Mouse (Mus musculus): Measurements from ENCODE around the gene Etv6. TPM values are rescaled to one million over a fixed set of nuclear protein-coding genes. Genes with fewer than 3 reads are reported as not detected.

Etv6 gene
- polyA plus RNA-seq, 1 experiment from 2014 or later = 11.7 TPM

GRCm38 (mm10) chr6:134117380-134117938 is 82.0 kb downstream of the Etv6 start:
- ATAC-seq (ENCODE audit: insufficient number of reproducible peaks, low FRiP score, low TSS enrichment, low read depth) = no peak
- no peaks in the 10 kb centered on the region for H3K9me3 ChIP-seq
- WGBS = 66% methylated on average over 13 of the region's 13 CpGs
- no peak overlapping the region for H3K27ac ChIP-seq
- H3K36me3 ChIP-seq = no peaks in the 10 kb centered on the region
- H3K4me2 ChIP-seq = no peak overlapping the region
- H3K4me3 ChIP-seq = no peak overlapping the region
- peaks cover 14% of the 10 kb centered on the region for H3K4me1 ChIP-seq
- H3K27me3 ChIP-seq = no peaks in the 10 kb centered on the region
- no peak overlapping the region for H3K9ac ChIP-seq

DNA sequence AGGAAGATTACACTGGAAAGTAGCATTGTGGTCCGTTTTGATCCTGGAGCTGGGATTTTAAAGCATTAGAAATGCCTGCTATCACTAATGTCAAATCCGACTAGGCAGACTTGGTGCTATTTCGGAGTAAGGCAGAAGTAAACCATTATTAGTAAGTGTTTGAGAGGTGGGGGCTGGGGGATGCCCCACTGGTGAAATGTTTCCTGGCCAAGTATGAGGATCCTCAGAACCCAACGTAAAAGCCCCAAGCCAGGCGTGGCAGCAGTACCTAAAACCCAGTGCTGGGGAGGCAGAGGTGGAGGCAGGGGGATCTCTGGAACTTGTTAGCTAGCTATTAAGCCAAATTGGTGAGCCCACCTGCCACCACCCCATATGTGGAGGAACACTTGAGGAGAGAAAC is 83.0 kb downstream of the Etv6 start:
- H3K9ac ChIP-seq = no peak overlapping the region
- no peak overlapping the region for H3K27ac ChIP-seq
- H3K27me3 ChIP-seq = no peaks in the 10 kb centered on the region
- no peak overlapping the region for H3K4me3 ChIP-seq
- H3K4me2 ChIP-seq = no peak overlapping the region
- H3K4me1 ChIP-seq = peaks cover 12% of the 10 kb centered on the region
- H3K36me3 ChIP-seq = no peaks in the 10 kb centered on the region
- ATAC-seq (ENCODE audit: insufficient number of reproducible peaks, low FRiP score, low TSS enrichment, low read depth) = no peak
- WGBS = 61% methylated on average over 5 of the region's 5 CpGs
- H3K9me3 ChIP-seq = no peaks in the 10 kb centered on the region

- Histone ChIP-seq H3K9me3 (no peaks in the 10 kb centered on the region), H3K27ac (peak overlapping the region; percentile 67), H3K27me3 (no peaks in the 10 kb centered on the region), H3K4me1 (peaks cover 10% of the 10 kb centered on the region), H3K36me3 (no peaks in the 10 kb centered on the region), H3K4me3 (no peak overlapping the region), H3K4me2 (no peak overlapping the region), H3K9ac (no peak overlapping the region)
- WGBS = 6% methylated on average over 4 of the region's 4 CpGs
- no peak for ATAC-seq (ENCODE audit: insufficient number of reproducible peaks, low FRiP score, low TSS enrichment, low read depth)
Observed at GRCm38 (mm10) chr6:134119136-134119535, 83.6 kb downstream of the Etv6 start.

- peaks cover 10% of the 10 kb centered on the region for H3K4me1 ChIP-seq
- H3K9me3 ChIP-seq = no peaks in the 10 kb centered on the region
- no peak for ATAC-seq (ENCODE audit: insufficient number of reproducible peaks, low FRiP score, low TSS enrichment, low read depth)
- peaks cover 2% of the 10 kb centered on the region; the same call in 1 of the 2 replicates for H3K36me3 ChIP-seq
- no peak overlapping the region for H3K4me2 ChIP-seq
- 75% methylated on average over 4 of the region's 4 CpGs for WGBS
- no peak overlapping the region for H3K4me3 ChIP-seq
- no peaks in the 10 kb centered on the region for H3K27me3 ChIP-seq
- H3K9ac ChIP-seq = no peak overlapping the region
- no peak overlapping the region for H3K27ac ChIP-seq
Observed at GRCm38 (mm10) chr6:134120227-134120626, 84.7 kb downstream of the Etv6 start.

DNA sequence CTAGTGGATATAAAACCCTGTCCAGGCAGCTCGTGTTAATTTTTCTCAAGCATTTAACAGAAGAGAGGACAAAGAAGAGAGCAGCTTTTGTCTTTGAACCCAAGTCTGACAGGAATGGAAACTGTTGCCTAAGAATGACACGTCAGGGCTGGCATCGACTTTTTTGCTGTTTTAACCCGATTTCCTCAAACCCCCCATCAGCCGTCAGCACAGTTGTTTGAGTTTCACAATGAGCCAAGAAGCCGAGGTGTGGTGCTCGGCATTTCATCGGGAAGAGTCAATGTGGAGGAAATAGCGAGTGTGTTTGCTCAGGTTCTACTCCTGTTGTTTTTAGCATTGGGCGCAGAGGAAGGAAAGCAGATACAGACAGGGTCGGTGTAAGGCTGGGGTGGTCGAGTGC is 85.2 kb downstream of the Etv6 start:
- Histone ChIP-seq H3K4me2 (no peak overlapping the region), H3K4me3 (no peak overlapping the region), H3K36me3 (peaks cover 5% of the 10 kb centered on the region; the same call in 1 of the 2 replicates), H3K27me3 (no peaks in the 10 kb centered on the region), H3K9ac (no peak overlapping the region), H3K9me3 (no peaks in the 10 kb centered on the region), H3K4me1 (peaks cover 10% of the 10 kb centered on the region), H3K27ac (no peak overlapping the region)
- ATAC-seq (ENCODE audit: insufficient number of reproducible peaks, low FRiP score, low TSS enrichment, low read depth) = no peak
- 74% methylated on average over 12 of the region's 12 CpGs for WGBS

DNA sequence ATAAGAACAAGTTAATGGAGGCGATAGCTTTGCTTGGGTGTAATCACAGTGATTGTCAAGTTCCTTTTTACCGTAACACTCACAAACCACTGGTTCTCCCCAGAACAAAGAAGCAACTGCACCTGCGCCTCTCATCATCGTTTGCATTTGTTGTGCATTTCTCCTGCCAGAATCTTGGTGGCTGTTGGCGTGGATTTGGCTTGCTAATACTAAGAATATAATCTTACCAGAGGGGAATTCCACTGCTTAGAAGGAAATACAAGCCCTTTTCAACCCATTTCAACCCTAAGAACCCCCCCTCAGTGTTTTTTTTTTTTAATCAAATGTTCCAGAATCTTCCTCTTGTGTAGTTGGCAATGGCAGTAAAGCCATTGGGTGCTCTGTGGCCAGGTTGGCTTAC is 87.4 kb downstream of the Etv6 start:
- ATAC-seq (ENCODE audit: insufficient number of reproducible peaks, low FRiP score, low TSS enrichment, low read depth) = no peak
- Histone ChIP-seq H3K27ac (no peak overlapping the region), H3K4me3 (no peak overlapping the region), H3K27me3 (no peaks in the 10 kb centered on the region), H3K4me1 (peaks cover 10% of the 10 kb centered on the region), H3K4me2 (no peak overlapping the region), H3K9me3 (no peaks in the 10 kb centered on the region), H3K36me3 (peaks cover 5% of the 10 kb centered on the region; the same call in 1 of the 2 replicates), H3K9ac (no peak overlapping the region)
- WGBS = 82% methylated on average over 5 of the region's 5 CpGs

- Histone ChIP-seq H3K9ac (no peak overlapping the region), H3K4me1 (peaks cover 9% of the 10 kb centered on the region), H3K4me3 (no peak overlapping the region), H3K9me3 (no peaks in the 10 kb centered on the region), H3K27ac (no peak overlapping the region), H3K36me3 (peaks cover 5% of the 10 kb centered on the region; the same call in 1 of the 2 replicates), H3K27me3 (no peaks in the 10 kb centered on the region), H3K4me2 (no peak overlapping the region)
- 83% methylated on average over 7 of the region's 7 CpGs for WGBS
- no peak for ATAC-seq (ENCODE audit: insufficient number of reproducible peaks, low FRiP score, low TSS enrichment, low read depth)
Observed at GRCm38 (mm10) chr6:134123474-134123873, 88.0 kb downstream of the Etv6 start.

GRCm38 (mm10) chr6:134124256-134124655 is 88.8 kb downstream of the Etv6 start:
- Histone ChIP-seq H3K27ac (no peak overlapping the region), H3K4me2 (no peak overlapping the region), H3K9me3 (no peaks in the 10 kb centered on the region), H3K4me3 (no peak overlapping the region), H3K27me3 (no peaks in the 10 kb centered on the region), H3K36me3 (peaks cover 5% of the 10 kb centered on the region; the same call in 1 of the 2 replicates), H3K4me1 (peaks cover 2% of the 10 kb centered on the region), H3K9ac (no peak overlapping the region)
- WGBS = 94% methylated on average over 10 of the region's 10 CpGs
- ATAC-seq (ENCODE audit: insufficient number of reproducible peaks, low FRiP score, low TSS enrichment, low read depth) = no peak

DNA sequence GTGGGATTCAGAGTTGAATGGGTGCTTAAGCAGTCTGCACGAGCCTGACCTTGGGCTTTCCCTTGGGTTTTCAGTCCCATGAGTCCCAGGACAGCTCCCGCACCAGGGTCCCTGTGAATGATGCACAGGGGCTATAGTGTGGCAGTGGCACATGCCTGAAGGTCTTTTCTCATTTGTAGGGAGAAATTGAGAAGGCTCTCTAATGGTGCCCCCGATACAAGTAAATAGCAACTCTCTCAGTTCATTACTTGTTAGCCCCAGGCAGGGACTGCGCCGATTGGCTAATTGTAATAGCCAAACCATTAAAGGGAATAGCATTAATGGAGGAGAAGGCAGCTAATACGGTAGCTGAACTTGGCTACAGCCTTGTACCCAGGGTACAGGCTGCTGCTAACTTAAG is 92.5 kb downstream of the Etv6 start:
- Histone ChIP-seq H3K9ac (no peak overlapping the region), H3K4me2 (no peak overlapping the region), H3K4me3 (no peak overlapping the region), H3K36me3 (peaks cover 5% of the 10 kb centered on the region; the same call in 1 of the 2 replicates), H3K4me1 (no peaks in the 10 kb centered on the region), H3K27me3 (no peaks in the 10 kb centered on the region), H3K27ac (no peak overlapping the region), H3K9me3 (no peaks in the 10 kb centered on the region)
- ATAC-seq (ENCODE audit: insufficient number of reproducible peaks, low FRiP score, low TSS enrichment, low read depth) = no peak
- WGBS = 54% methylated on average over 6 of the region's 6 CpGs

- no peak overlapping the region for H3K9ac ChIP-seq
- no peak overlapping the region for H3K4me2 ChIP-seq
- H3K27ac ChIP-seq = no peak overlapping the region
- no peaks in the 10 kb centered on the region for H3K4me1 ChIP-seq
- H3K27me3 ChIP-seq = no peaks in the 10 kb centered on the region
- H3K9me3 ChIP-seq = no peaks in the 10 kb centered on the region
- 69% methylated on average over 13 of the region's 13 CpGs for WGBS
- H3K36me3 ChIP-seq = peaks cover 5% of the 10 kb centered on the region; the same call in 1 of the 2 replicates
- H3K4me3 ChIP-seq = no peak overlapping the region
- ATAC-seq (ENCODE audit: insufficient number of reproducible peaks, low FRiP score, low TSS enrichment, low read depth) = no peak
Observed at GRCm38 (mm10) chr6:134128594-134128993, 93.1 kb downstream of the Etv6 start.

- Histone ChIP-seq H3K9me3 (no peaks in the 10 kb centered on the region), H3K4me2 (no peak overlapping the region), H3K4me1 (no peaks in the 10 kb centered on the region), H3K9ac (no peak overlapping the region), H3K4me3 (no peak overlapping the region), H3K27me3 (no peaks in the 10 kb centered on the region), H3K36me3 (peaks cover 5% of the 10 kb centered on the region; the same call in 1 of the 2 replicates), H3K27ac (no peak overlapping the region)
- 82% methylated on average over 7 of the region's 7 CpGs for WGBS
- ATAC-seq (ENCODE audit: insufficient number of reproducible peaks, low FRiP score, low TSS enrichment, low read depth) = no peak
Observed at GRCm38 (mm10) chr6:134129848-134130247, 94.3 kb downstream of the Etv6 start.

DNA sequence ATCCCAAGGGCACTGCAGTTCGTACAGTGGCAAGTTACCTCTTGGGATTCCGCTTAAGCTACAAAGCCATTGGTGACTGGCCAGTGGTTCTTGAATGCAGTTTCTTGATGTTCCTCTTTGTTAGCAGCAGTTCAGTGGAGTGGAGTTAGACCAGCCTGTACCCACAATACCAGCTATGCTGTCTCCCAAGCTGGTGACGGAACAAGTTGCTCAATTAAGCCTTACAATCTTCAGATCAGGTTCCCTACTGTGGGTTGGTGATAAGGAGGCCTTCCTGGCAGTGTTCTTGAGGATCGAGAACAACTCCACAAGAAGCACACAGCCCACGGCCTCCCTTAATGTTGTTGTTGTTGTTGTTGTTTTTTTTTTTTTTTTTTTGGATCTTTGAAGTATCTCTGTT is 95.3 kb downstream of the Etv6 start:
- H3K4me2 ChIP-seq = no peak overlapping the region
- no peaks in the 10 kb centered on the region for H3K4me1 ChIP-seq
- no peak overlapping the region for H3K27ac ChIP-seq
- WGBS = 90% methylated on average over 5 of the region's 5 CpGs
- no peak overlapping the region for H3K9ac ChIP-seq
- H3K9me3 ChIP-seq = no peaks in the 10 kb centered on the region
- ATAC-seq (ENCODE audit: insufficient number of reproducible peaks, low FRiP score, low TSS enrichment, low read depth) = no peak
- no peaks in the 10 kb centered on the region for H3K27me3 ChIP-seq
- no peaks in the 10 kb centered on the region for H3K36me3 ChIP-seq
- no peak overlapping the region for H3K4me3 ChIP-seq

- no peaks in the 10 kb centered on the region for H3K4me1 ChIP-seq
- no peak overlapping the region for H3K4me3 ChIP-seq
- H3K9me3 ChIP-seq = no peaks in the 10 kb centered on the region
- no peak for ATAC-seq (ENCODE audit: insufficient number of reproducible peaks, low FRiP score, low TSS enrichment, low read depth)
- 95% methylated on average over 2 of the region's 2 CpGs for WGBS
- no peak overlapping the region for H3K27ac ChIP-seq
- no peak overlapping the region for H3K4me2 ChIP-seq
- no peaks in the 10 kb centered on the region for H3K36me3 ChIP-seq
- no peaks in the 10 kb centered on the region for H3K27me3 ChIP-seq
- H3K9ac ChIP-seq = no peak overlapping the region
Observed at GRCm38 (mm10) chr6:134131601-134132000, 96.1 kb downstream of the Etv6 start.
